Mouse (Mus musculus): ENCODE data around the gene Gm5286. TPM values are rescaled to one million over a fixed set of nuclear protein-coding genes. Genes with fewer than 3 reads are reported as not detected.
"Not testable (repeated sequence)": the region's sequence is repeated elsewhere in the genome, so short reads cannot be mapped to it uniquely, and the experiment has no call there.

The Gm5286 gene
- polyA plus RNA-seq (2016; fragmentation: Nextera tagmentation; extraction: Ambion mirVana): not detected in 2 replicates

DNA sequence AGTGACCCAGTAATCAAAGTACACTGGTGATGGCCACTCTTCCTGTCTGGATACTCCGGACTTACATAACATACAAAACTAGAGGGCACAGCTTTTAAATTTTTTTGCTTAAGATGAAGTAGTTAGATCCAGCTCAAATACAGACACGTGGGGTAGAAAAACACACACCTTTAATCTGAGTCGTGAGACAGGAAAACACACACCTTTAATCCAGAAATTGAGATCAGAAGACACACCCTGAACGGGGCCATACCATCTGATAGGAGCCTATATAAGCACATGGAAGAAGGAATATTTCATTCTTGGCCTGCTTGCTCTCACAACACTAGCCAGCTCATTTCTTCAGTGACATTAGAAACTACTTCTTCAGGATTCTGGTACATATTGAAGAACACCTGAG, at the start of gene Gm5286:
Gm5286 (plus strand) TSS at position 301 of the 400 bp plus-strand sequence.
- not testable (repeated sequence) for H3K27ac ChIP-seq; H3K9me3 ChIP-seq; H3K9ac ChIP-seq; ATAC-seq (ENCODE audit: low FRiP score, low read depth); H3K27me3 ChIP-seq (replicated peaks); H3K36me3 ChIP-seq; H3K4me2 ChIP-seq (replicated peaks); H3K4me1 ChIP-seq; H3K4me3 ChIP-seq
- WGBS: 88% methylated on average over 3 of the region's 4 CpGs

DNA sequence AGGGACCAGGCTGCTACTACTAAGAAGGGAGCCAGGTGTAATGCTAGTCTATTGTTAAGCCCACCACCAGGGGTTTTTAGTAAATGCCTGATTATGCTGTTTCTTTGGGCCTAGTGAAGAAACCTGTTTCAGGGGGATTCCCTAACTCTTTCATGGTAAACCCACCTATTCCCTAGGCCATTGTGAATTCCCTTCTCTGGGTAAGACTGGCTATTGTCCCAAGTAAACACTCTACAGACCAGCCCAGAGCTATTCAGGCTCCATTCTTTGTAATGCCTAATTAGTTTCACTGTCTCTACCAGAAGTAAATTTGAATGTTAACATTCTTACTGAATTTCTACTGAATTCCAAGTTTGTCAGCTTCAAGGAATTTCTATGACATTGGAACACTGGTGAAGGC, 29.2 kb upstream of the Gm5286 start:
- H3K9ac ChIP-seq; H3K9me3 ChIP-seq; H3K4me3 ChIP-seq; ATAC-seq (ENCODE audit: low FRiP score, low read depth); H3K4me1 ChIP-seq; H3K36me3 ChIP-seq; H3K27ac ChIP-seq; H3K4me2 ChIP-seq (replicated peaks); H3K27me3 ChIP-seq (replicated peaks): not testable (repeated sequence)

DNA sequence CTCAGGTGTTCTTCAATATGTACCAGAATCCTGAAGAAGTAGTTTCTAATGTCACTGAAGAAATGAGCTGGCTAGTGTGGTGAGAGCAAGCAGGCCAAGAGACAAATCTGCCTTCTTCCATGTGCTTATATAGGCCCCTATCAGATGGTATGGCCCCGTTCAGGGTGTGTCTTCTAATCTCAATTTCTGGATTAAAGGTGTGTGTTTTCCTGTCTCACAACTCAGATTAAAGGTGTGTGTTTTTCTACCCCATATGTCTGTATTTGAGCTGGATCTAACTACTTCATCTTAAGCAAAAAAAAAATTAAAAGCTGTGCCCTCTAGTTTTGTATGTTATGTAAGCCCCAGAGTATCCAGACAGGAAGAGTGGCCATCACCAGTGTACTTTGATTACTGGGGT, 18.4 kb upstream of the Gm5286 start, which contains the start of gene Gm10696:
Gm10696 (minus strand) TSS at position 101 of the 400 bp plus-strand sequence.
- not testable (repeated sequence) for H3K4me2 ChIP-seq (replicated peaks); ATAC-seq (ENCODE audit: low FRiP score, low read depth); H3K27ac ChIP-seq; H3K4me1 ChIP-seq; H3K27me3 ChIP-seq (replicated peaks); H3K9me3 ChIP-seq; H3K4me3 ChIP-seq; H3K9ac ChIP-seq; H3K36me3 ChIP-seq
- WGBS: 89% methylated on average over 1 of the region's 1 CpGs

Other genes starting within 250 kb of the Gm5286 start
- gene Tdpoz5, start 235.4 kb upstream of the Gm5286 start, polyA plus RNA-seq (2016; fragmentation: Nextera tagmentation; extraction: Ambion mirVana): not detected in 2 replicates
- gene Gm9125, start 141.8 kb upstream of the Gm5286 start, polyA plus RNA-seq (2016; fragmentation: Nextera tagmentation; extraction: Ambion mirVana): not detected in 2 replicates
- not detected in 2 replicates for gene Gm10697, start 124.1 kb upstream of the Gm5286 start, polyA plus RNA-seq (2016; fragmentation: Nextera tagmentation; extraction: Ambion mirVana)
- not detected in 2 replicates for gene Gm10696, start 18.5 kb upstream of the Gm5286 start, polyA plus RNA-seq (2016; fragmentation: Nextera tagmentation; extraction: Ambion mirVana)
- gene Gm4778, start 67.3 kb downstream of the Gm5286 start, polyA plus RNA-seq (2016; fragmentation: Nextera tagmentation; extraction: Ambion mirVana): not detected in 2 replicates
- gene Them4, start 113.4 kb downstream of the Gm5286 start, polyA plus RNA-seq (2016; fragmentation: Nextera tagmentation; extraction: Ambion mirVana): 19.2 and 20.9 TPM in 2 replicates
- not detected in 2 replicates for gene Them5, start 145.4 kb downstream of the Gm5286 start, polyA plus RNA-seq (2016; fragmentation: Nextera tagmentation; extraction: Ambion mirVana)
- gene C2cd4d, start 165.7 kb downstream of the Gm5286 start, polyA plus RNA-seq (2016; fragmentation: Nextera tagmentation; extraction: Ambion mirVana): 2.4 and 3.1 TPM in 2 replicates
- 0.20 TPM in 2 replicates for gene Rorc, start 176.1 kb downstream of the Gm5286 start, polyA plus RNA-seq (2016; fragmentation: Nextera tagmentation; extraction: Ambion mirVana)
- 0.29 and 0.51 TPM in 2 replicates for gene Lingo4, start 201.8 kb downstream of the Gm5286 start, polyA plus RNA-seq (2016; fragmentation: Nextera tagmentation; extraction: Ambion mirVana)
- 47.3 and 55.5 TPM in 2 replicates for gene Tdrkh, start 216.6 kb downstream of the Gm5286 start, polyA plus RNA-seq (2016; fragmentation: Nextera tagmentation; extraction: Ambion mirVana)
- 65.1 and 67.6 TPM in 2 replicates for gene Mrpl9, start 246.6 kb downstream of the Gm5286 start, polyA plus RNA-seq (2016; fragmentation: Nextera tagmentation; extraction: Ambion mirVana)
- 0.81 and 0.96 TPM in 2 replicates for gene Oaz3, start 247.2 kb downstream of the Gm5286 start, polyA plus RNA-seq (2016; fragmentation: Nextera tagmentation; extraction: Ambion mirVana)